Mouse (Mus musculus) urinary bladder, postnatal 36 days (tissue): ENCODE measurements around the gene Rad51b.

ENCODE experiments used
- DNase-seq, 2 experiments: peaks; one replicate each; pipeline ENCODE4 v3.0.0; 2022; ENCODE audit warnings: low spot score in 2 of 2, mixed read lengths in 1 of 2

The Rad51b gene

DNA sequence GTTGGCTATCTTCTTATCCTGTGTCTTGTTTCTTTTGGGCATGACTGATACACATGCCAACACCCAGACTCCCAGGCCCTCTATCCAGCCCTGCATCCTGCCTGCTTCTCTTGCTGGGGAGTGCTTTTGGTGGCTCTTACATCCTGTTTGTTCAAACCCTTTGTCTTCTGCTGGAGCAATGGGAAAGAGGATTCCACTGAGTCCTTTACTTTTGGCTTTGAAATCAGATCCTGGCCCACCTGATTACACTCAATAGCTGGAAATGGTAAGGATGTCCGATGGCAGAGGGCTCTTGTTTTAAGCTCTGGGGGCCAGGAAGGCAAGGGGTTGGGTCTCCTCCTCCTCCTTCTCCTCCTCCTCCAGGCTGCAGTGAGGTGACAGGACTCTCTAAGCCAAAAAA, 533.6 kb downstream of the Rad51b start:
- no peak for DNase-seq

DNA sequence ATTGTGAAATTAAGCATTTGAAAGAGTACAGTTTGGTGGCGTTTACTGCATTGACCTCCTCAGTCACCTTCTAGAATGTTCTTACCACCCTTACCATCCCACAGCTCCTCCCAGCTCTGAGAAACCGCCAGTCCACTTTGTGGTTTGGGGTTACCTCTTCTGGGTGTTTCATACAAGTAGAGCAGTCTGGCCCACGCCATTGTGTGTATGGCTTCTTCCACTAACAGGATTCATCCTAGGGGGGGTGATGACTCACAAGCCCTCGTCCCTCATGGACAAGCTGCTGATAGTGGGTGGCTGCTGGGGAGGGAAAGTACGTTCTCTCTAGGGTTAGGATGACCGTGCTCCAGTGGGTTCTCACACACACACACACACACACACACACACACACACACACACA, 535.5 kb downstream of the Rad51b start:
- no peak for DNase-seq

DNA sequence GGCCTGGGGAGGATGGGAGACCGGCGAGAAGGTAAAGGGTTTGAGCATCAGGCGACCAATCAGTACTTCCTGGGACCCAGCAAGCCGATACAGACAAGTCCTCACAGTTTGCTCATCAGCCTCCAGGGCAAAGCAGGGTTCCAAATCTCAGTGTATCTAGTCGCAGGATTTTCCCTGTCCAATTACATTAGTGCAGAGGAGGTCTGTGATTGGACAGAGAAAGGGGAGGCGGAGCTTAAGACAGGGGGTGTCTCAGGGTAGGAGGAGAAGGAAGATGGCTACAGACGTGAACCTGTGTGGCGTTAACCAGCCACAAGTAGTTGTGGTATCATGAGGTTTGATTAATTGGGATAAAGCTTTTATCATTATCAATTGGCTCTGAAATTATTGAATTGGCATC, 538.4 kb downstream of the Rad51b start:
- DNase-seq: no peak

DNA sequence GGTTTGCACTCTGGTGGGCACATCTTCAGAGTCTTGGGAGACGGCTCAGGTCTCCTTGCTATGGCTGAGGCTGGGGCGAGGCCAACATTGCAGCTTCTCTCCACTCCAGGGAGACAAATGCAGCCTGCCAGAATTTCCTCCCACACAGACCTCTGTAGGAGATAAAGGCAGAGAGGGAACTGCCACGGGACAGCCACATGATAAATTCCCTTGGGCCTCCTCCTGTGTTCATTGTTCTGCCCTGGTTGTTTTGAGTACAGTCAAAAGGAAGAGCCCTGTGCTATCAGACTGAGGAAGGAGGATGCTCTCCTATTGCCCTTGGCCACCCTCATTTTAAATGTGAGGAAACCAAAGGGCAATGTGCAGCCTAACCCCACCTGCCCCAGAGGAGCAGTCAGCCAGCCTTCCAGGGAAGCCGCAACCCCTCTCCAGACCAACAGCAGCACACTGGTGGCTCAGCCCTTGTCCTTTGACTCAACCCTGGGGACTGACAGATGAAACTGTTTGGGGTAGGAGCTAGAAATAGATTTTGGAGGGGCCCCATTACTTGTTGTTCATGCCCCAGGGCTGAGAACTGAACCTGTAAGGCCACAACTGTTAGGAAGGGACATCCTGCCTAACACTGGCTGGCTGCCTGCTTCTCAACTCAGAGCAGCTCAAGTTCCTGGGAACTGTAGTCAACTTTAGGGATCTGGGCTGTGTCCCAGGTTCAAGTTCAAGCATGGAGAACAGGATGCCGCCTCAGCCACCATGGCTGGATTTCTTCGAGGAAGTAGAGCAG, 541.3 kb downstream of the Rad51b start:
- peak; percentile 39 to 70 for DNase-seq

DNA sequence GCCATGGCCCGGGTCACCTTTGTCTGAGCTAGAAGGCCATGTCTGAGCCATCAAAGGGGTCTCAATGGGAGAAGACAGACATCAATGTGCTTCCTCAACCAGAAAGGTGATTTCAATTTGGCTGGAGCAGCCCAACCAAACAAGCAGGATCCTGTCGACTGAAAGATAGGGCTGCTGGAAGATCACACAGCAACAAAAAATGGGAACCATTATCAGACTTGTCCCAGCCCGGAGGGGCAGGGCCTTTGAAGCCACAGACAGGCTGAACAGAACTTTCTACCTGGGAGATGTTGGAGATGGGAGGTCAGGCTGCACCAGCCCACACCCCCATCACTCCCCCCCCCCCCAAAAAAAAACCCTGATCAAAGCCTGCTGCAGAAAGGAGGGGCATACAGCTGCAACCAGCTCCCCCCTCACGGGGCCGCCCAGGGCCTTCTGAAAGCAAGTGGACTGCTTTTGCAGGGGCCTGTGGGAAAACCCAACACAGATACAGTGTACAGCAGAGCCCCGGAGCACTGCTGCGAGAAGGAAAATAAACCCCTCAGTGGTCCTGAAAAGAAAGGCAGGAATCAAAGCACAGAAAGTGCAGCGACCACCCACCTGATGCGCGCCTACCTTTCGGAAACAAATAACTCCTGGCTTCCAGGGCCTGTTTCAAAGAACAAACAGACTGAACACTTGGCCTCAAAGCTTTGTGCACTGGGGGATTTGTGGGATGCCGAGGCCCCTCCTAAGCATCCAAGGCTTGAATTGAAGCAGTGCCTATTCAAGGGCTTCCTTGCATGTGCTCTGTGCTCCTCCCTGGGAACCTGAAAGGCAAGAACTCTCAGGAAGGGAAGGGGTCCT, 542.2 kb downstream of the Rad51b start:
- no peak for DNase-seq

DNA sequence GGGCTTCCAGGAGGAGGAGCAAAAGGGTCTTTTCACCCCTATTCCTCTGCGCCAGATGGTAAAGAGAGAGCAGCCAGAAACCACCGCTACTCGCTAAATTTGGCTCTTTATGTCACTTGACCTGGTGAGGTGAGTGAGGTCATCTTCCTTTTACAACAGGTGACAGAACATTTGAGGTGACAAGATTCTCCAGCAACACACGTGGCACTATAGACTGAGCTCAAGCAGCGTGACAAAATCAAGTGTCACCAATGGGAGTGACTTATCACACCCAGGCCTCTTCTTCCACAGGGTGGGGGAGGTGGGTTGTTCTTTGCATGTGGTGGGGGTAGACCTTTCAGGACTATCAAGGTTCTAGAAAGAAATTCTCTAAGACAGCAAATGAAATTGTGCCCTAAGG, 543.4 kb downstream of the Rad51b start:
- DNase-seq: no peak

DNA sequence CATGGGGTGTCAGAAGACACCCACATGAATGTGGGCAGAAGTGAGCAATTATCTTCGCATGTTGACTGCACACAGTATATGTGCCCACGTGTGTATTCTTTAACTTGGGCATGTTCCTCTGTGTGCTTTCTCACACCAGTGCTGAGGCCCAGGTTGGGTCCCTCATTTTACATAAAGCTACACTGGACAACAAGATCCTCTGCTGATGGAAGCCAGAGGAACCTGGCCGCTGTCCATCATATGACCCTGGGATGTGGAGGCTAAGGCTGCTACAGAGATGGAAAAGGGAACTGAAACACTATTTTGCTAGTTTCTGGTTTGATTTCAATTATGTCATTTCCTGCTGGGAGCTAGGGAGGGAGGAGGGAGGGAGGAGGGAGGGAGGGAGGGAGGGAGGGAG, 544.2 kb downstream of the Rad51b start:
- no peak for DNase-seq

DNA sequence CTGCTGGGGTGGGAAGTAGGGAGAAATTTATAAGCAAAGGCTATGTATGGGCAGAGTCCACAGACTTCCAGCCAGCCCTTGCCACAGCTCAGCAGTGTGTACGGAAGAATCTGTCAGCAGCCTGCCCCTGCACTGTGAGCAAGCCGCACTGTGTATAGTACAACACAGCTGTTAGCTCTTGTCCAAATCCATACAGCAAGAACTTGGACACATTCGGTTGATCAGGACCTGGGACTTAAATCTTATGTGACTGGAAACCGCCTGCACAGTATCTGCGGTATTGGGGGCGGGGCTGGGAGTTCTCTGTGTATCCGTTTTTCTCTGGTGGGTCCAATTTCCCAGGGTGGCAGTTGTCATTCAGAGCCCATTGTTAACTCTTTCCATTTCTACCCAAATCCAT, 545.2 kb downstream of the Rad51b start:
- DNase-seq: no peak

DNA sequence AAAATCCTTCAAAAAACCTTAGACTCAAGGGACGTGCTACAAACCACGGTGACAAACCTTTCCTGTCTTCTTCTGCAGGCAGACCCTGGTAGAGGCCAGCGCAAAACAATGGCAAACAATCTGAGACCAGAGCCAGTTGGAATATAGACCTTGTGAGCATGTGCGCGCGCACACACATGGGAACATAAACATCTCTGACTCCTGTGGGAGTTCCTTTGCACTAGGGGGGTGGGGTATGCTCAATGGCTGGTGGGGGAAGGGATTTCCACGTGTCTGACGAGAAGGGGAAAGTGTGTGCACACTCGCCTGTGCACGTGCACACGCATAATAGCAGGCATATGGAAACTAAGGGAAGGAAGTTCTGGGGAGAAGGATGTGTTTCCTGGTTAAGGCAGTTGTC, 545.9 kb downstream of the Rad51b start:
- DNase-seq: no peak

DNA sequence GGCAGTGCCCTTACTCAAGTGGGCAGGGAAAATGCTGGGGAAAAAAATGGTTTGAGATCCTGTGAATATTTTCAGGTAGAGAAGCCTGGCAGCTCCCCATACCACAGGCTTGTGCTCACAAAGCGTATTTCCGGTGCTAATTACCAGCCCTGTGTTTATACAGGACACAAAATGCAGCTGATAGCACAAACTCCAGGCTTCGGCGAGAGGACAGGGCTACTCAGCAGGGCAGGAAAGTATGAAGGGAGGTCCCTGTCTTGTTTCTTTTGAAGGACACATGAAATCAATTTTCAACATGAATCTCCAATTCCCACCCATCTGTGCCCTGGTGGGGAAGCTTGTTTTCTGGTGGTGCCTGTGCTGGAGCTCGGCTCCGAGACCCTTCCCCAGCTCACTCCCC, 546.4 kb downstream of the Rad51b start:
- no peak for DNase-seq

DNA sequence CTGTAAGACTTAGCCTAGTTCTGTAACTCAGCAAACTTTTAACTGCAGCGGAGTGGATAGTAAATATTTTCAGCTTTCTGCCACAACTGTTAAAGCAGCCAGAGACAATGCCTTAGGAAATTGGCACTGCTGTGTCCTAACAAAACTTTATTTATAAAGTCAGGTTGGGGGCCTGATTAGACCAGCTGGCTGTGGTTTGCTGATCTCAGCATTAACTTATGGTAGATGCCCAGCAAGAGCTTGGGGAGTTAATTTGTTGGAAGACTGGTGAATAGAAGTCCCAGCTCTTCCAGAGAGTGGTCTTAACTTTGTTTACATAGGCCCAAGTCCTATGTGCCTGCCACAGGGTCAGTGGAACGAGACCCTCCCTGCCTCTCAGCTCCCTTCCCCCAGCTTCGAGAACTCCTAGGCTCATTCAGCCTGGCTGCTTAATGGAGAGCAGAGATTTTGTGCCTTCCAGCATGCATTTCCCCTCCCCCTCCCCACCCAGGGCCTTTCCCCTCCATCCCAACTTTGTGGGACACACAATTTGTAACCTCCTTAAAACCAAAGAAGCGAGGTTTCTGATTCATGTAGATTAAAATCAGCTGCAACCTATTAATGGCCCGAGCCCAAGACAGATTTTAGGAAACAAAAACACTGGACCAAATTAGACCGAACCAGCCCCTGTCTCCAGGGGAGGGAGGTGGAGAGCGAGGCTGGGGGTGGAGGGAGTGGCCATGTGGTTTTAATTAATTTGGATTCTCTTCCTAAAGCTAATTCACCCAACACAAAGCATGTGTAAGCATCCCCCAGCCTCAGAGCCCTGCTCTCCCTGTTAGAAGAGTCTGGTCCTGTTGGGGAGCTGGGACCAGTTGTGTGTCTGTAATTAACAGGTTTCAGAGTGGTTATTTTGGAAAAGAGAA, 549.4 kb downstream of the Rad51b start:
- DNase-seq: no peak

DNA sequence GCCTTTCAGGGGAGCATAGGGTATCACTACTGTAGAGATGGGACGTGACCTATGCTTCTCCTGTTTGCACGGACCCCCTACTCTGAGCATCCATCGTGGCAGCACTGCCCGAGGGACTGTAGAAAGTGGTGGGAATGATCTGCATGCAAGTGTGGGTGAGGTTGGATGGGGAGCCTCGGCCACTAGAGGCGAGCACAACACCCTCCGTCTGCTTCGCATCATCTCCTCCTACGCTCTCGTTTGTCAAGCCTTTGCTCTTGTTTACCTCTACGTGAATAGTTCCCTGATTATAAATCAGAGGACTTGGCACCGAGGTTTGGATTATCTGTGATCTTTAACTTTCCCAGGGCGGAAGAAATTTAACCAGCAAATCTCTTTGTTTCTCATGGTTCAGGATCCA, 551.5 kb downstream of the Rad51b start:
- no peak for DNase-seq

DNA sequence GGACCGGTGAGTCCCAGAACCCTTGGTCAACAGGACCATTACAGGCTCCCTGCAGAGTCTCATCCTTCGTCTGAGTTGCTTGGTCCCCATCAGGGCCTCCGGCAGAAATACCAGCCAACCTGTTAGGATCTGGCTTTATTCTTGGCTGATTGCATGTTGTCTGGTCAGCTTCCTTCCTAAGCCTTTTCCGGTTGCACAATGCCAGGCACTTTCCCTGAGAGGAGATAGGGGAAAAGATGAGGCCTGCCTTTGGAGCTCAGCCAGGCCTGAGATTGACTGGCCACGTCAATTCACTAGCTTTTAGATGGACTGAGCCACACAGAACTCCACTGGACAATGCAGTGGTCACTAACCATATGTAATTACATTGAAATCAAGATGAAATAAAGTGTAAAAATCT, 552.9 kb downstream of the Rad51b start:
- no peak for DNase-seq

DNA sequence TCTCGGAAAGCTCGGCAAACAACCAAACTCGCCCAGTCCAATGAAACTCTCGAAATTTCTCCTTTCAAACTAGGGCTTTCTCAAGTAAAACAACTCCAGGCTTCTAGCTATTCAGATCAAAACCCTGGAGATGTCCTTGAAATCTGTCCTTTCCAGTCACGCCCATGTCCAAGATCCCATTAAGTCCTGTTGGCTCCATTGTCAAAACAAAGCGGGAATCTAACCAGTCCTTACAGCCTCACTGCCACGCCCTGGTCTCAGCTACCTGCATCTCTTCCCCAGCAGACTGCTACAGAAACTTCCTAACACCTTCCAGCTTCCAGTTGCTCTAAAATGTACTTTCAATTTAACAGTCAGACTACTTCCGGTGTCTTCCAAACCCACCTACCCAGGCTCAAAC, 554.8 kb downstream of the Rad51b start:
- no peak for DNase-seq

DNA sequence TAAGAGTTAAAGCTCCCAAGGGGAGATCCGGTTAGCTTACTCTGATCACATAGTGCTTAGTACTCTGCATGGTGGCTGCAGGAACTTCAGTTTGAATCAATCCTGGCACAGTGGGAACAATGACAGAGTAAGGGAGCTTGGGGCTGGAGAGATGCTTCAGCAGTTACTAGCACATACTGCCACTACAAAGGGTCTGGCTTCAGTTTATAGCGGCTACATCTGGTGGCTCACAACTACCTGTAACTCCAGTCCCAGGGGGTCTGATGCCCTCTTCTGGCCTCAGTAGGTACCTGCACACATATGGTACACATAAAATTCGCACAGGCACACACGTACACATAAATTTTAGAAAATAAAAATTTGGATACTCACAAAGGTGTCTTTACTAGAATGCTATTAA, 555.5 kb downstream of the Rad51b start:
- no peak for DNase-seq

DNA sequence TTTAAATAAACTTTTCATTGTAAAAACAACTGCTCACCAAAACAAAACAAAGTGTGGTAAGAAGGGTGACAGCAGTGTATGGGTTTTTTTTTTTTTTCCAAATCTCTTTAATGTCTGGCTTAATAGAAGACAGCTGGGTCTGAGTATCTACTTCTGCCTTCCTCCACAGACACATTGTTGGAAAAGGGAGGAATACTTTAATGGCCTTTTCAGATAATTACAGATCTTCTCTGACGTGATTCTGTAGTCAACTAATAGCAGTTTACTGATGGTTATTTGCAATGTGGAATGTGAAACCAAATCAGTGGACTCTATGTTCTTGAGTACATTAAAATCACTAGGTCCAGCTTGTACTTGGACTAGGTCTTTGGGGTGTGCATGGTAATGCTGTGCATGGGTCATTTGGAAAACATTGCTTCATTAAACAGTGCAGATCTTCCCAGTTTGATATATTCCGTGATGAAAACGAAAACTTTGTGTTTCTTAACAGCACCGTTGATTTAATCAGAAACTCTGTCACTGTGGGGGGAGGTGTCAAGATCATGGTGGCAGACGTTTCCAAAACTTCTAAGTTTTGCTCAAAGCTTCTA, 556.9 kb downstream of the Rad51b start:
- DNase-seq: no peak

DNA sequence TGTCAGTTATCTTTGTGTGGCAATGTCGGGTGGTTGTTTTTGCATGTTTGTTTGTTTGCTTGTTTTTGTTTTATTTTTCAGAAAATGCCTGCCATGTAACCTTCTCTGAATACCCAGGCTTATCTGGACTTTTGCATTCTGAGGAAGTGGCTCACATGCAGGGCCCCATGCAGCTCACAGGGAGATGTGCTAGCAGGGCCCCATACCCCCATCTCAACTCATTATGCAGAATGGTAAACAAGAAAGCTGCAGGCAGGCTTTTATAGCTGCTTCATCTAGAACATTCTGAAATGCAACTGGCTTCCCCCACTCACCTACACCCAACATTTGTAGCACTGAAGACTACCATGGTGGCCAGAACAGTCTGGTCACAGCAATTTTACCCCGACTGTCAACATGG, 557.4 kb downstream of the Rad51b start:
- no peak for DNase-seq

DNA sequence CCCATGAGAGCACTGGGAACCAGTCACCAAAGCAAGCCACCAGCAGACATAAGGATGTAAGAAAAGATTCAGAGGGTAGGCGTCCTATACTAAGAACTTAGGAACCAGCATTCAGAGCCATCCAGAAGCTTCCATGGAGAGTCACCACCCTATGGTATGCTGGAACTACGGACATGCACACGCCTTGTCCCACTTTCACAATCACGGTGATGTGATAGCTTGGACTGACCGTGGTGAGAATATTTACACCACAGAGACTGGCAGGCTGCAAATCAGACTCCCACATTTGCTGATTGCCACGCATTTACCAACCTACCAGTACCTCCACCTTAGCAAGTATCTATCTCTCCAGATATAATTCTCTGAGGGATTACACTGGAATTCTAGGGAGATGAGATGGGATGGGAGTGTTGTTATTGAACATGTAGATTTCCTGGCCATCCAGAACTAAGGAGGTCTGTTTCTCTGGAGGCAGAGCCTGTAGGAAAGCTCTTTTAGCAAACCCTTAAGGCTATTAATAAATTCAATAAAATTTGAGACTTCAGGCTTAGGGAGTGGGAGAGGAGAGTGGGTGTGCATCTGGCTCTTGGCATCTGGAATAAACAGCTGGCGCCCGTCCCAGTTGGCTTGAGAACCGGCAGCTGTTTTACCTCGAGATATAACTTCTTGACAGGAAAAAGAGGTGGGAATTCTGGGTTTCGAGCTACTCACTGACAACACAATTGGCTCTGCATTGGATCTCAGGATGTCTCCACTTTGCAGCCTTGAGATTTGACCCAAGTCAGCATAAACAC, 559.2 kb downstream of the Rad51b start:
- peak; percentile 71 to 86 for DNase-seq

DNA sequence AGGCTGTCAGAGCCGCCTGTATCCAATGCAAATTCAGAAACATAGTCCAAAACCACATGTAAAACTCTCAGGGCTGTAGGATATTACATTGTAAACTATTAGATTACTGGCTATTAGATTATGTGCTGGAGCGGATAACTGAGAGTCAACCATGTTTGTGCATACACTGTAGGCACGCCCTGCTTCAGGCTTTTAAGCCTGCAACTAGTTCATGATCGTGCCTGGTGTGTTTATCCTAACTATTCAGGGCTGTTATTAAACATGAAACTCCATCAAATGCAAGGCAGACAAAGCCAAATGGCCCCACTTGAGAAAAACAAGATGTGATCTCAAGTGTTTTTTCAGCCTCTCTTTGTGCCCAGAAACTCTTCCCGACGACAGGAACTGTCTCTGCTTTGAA, 560.6 kb downstream of the Rad51b start:
- DNase-seq: no peak

DNA sequence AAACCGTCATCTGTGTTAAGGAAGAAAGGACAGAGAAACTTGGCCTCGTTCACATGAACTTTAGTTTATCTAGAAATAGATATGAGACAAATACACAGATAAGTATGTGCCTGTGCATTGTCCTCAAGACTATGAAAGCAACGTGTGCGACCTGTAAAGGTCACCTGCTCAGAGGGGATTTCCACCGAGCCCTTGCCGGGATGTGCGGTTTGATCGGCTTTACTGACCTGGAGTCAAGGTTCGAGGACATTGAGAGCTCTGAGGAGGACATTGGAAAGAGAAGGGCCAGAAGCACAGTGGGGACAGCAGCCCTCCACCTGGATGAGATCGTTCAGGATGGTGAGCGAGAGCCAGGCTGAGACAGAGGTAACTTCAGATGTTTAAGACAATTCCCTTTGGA, 561.3 kb downstream of the Rad51b start:
- no peak for DNase-seq
